Comparison of ENCODE assay signal across 8 mouse cellular contexts in genomic region chr1:119504260-119505062, GRCm38 (mm10). TPM values are rescaled to one million over a fixed set of nuclear protein-coding genes. Genes with fewer than 3 reads are reported as not detected.
DNase-seq lines count a peak whose midpoint lies in the region; ATAC-seq and TF ChIP-seq lines count a peak whose summit lies in the region.

Gene Ralb (minus strand): TSS chr1:119504794.

- WGBS in forebrain, embryonic 16.5 days: under 1% methylated on average over 57 of the region's 57 CpGs
- 1% methylated on average over 57 of the region's 57 CpGs for WGBS in lung, embryonic 14.5 days
- under 1% methylated on average over 57 of the region's 57 CpGs for WGBS in olfactory bulb, adult 2 months
- under 1% methylated on average over 57 of the region's 57 CpGs for WGBS in thymus, adult 2 months

- peaks cover 34% of the 10 kb centered on the region for H3K27me3 ChIP-seq in G1E (ENCODE audit: insufficient read depth, low read length)
- H3K27me3 ChIP-seq in forebrain, embryonic 16.5 days (replicated peaks; ENCODE audit: control insufficient read depth, insufficient read depth, low read length): no peaks in the 10 kb centered on the region
- no peaks in the 10 kb centered on the region for H3K27me3 ChIP-seq in lung, embryonic 14.5 days (ENCODE audit: insufficient read depth, low read length)
- no peaks in the 10 kb centered on the region for H3K27me3 ChIP-seq in thymus, adult 2 months (ENCODE audit: control insufficient read depth, insufficient read depth, low read length)

- H3K9ac ChIP-seq in forebrain, embryonic 16.5 days (replicated peaks; ENCODE audit: low read depth, low read length): peak within 1 kb of the TSS; percentile 68
- H3K9ac ChIP-seq in lung, embryonic 14.5 days: peak within 1 kb of the TSS; percentile 71

- TF ChIP-seq POLR2A in olfactory bulb, adult 2 months (IDR thresholded peaks at IDR 0.05; ENCODE audit: insufficient read depth, low read depth, low read length): peak; percentile 33; the same call in 1 of the 2 replicates
- no peak; the same call in 1 of the 2 replicates for TF ChIP-seq POLR2A in thymus, adult 2 months (IDR thresholded peaks at IDR 0.05; ENCODE audit: control insufficient read depth, extremely low read depth, insufficient read depth, low read length, poor library complexity)

- no peak for TF ChIP-seq CTCF in G1E (IDR thresholded peaks at IDR 0.05; ENCODE audit: low read depth, low read length)
- TF ChIP-seq CTCF in layer of hippocampus, adult 2 months (conservative IDR thresholded peaks at IDR 0.05): 0 out of 2 replicates have a peak, but pooled peaks have one; percentile 5
- no peak for TF ChIP-seq CTCF in lung, embryonic 14.5 days (IDR thresholded peaks at IDR 0.05; ENCODE audit: low read depth)
- TF ChIP-seq CTCF in olfactory bulb, adult 2 months (IDR thresholded peaks at IDR 0.05; ENCODE audit: insufficient read depth, low read depth, low read length): 0 out of 2 replicates have a peak, but pooled peaks have one; percentile 9
- TF ChIP-seq CTCF in thymus, adult 2 months (IDR thresholded peaks at IDR 0.05; ENCODE audit: borderline replicate concordance, control insufficient read depth, extremely low read depth, insufficient read depth, low read length, poor library complexity): peak; percentile 56; the same call in 1 of the 2 replicates

- peak within 1 kb of the TSS; percentile 89 for H3K4me2 ChIP-seq in forebrain, embryonic 16.5 days (ENCODE audit: low read length)
- peak within 1 kb of the TSS; percentile 65 for H3K4me2 ChIP-seq in lung, embryonic 14.5 days

- peak within 1 kb of the TSS; percentile 79 for H3K4me3 ChIP-seq in G1E (ENCODE audit: low read depth, low read length)
- H3K4me3 ChIP-seq in forebrain, embryonic 16.5 days (replicated peaks; ENCODE audit: low read length): peak within 1 kb of the TSS; percentile 67
- peak within 1 kb of the TSS; percentile 94 for H3K4me3 ChIP-seq in layer of hippocampus, adult 2 months
- peak within 1 kb of the TSS; percentile 67 for H3K4me3 ChIP-seq in lung, embryonic 14.5 days (ENCODE audit: low read depth, low read length)
- H3K4me3 ChIP-seq in olfactory bulb, adult 2 months (ENCODE audit: insufficient read depth, low read depth, low read length): peak within 1 kb of the TSS; percentile 93
- peak within 1 kb of the TSS; percentile 78 for H3K4me3 ChIP-seq in thymus, adult 2 months (ENCODE audit: control insufficient read depth, insufficient read depth, low read length)

- H3K4me1 ChIP-seq in G1E (ENCODE audit: insufficient read depth, low read depth, low read length): peaks cover 60% of the 10 kb centered on the region
- H3K4me1 ChIP-seq in forebrain, embryonic 16.5 days (replicated peaks; ENCODE audit: control insufficient read depth, insufficient read depth, low read length): peaks cover 28% of the 10 kb centered on the region
- H3K4me1 ChIP-seq in lung, embryonic 14.5 days (ENCODE audit: insufficient read depth): peaks cover 18% of the 10 kb centered on the region
- peaks cover 33% of the 10 kb centered on the region for H3K4me1 ChIP-seq in olfactory bulb, adult 2 months (ENCODE audit: control insufficient read depth, insufficient read depth, low read length)
- peaks cover 24% of the 10 kb centered on the region for H3K4me1 ChIP-seq in thymus, adult 2 months (replicated peaks; ENCODE audit: control insufficient read depth, insufficient read depth, low read length)

- no peaks in the 10 kb centered on the region for H3K9me3 ChIP-seq in G1E (replicated peaks)
- no peaks in the 10 kb centered on the region for H3K9me3 ChIP-seq in forebrain, embryonic 16.5 days (ENCODE audit: control insufficient read depth, low read length)
- no peaks in the 10 kb centered on the region for H3K9me3 ChIP-seq in lung, embryonic 14.5 days (ENCODE audit: low read depth, low read length)

- intact Hi-C loops in heart, postnatal 36 days (cut with DNase I): no loop called here

- DNase-seq in G1E (ENCODE audit: low spot score): peak; percentile 99
- DNase-seq in cerebellum, adult 18-20 months: peak; percentile 93 to 98
- DNase-seq in heart, postnatal 36 days: peak; percentile 94
- DNase-seq in layer of hippocampus, adult 2 months (ENCODE audit: low spot score in 2 of 2): peak; percentile 93 to 98
- peak; percentile 99 for DNase-seq in lung, embryonic 14.5 days
- peak; percentile 97 for DNase-seq in thymus, adult 2 months

- ATAC-seq in G1E (ENCODE audit: extremely low read depth, insufficient number of reproducible peaks, low FRiP score, poor library complexity, severe bottlenecking): peak; percentile 88
- peak; percentile 99 for ATAC-seq in forebrain, embryonic 16.5 days
- ATAC-seq in lung, embryonic 14.5 days (ENCODE audit: insufficient read depth): peak; percentile 96

- no peak within 1 kb of the TSS for H3K27ac ChIP-seq in forebrain, embryonic 16.5 days (ENCODE audit: low read length)
- H3K27ac ChIP-seq in layer of hippocampus, adult 2 months: peak within 1 kb of the TSS; percentile 89
- peak within 1 kb of the TSS; percentile 78 for H3K27ac ChIP-seq in lung, embryonic 14.5 days (ENCODE audit: low read depth)
- peak within 1 kb of the TSS; percentile 93 for H3K27ac ChIP-seq in olfactory bulb, adult 2 months (ENCODE audit: insufficient read depth, low read depth, low read length)
- no peak within 1 kb of the TSS for H3K27ac ChIP-seq in thymus, adult 2 months (ENCODE audit: control insufficient read depth, insufficient read depth, low read length)

- H3K36me3 ChIP-seq in G1E (replicated peaks): peaks cover 24% of the 10 kb centered on the region
- no peaks in the 10 kb centered on the region for H3K36me3 ChIP-seq in forebrain, embryonic 16.5 days (ENCODE audit: control insufficient read depth, insufficient read depth)
- peaks cover 18% of the 10 kb centered on the region for H3K36me3 ChIP-seq in lung, embryonic 14.5 days (ENCODE audit: insufficient read depth)
- H3K36me3 ChIP-seq in thymus, adult 2 months (ENCODE audit: control insufficient read depth, insufficient read depth, low read length): no peaks in the 10 kb centered on the region

RNA-seq across cellular contexts. Expression of gene Ralb, which starts in this region (rescaled TPM):
- total RNA-seq in G1E (2014; fragmentation: Nextera tagmentation): 37.4 and 39.9 TPM in 2 replicates
- total RNA-seq in G1E (2017): 91.8 and 97.4 TPM in 2 replicates
- 51.5 and 60.5 TPM in 2 replicates for polyA plus RNA-seq in G1E (2012)
- 47.6 and 54.3 TPM in 2 replicates for polyA plus RNA-seq in forebrain, embryonic 16.5 days (2015; fragmentation: Nextera tagmentation; extraction: Ambion mirVana)
- 10 to 100 TPM; 30.9 to 31.1 TPM for total RNA-seq in heart, postnatal 36 days (2021)
- 10 to 100 TPM; 21.0 to 22.0 TPM for total RNA-seq in layer of hippocampus, adult 2 months (2021)
- polyA plus RNA-seq in lung, embryonic 14.5 days (2014; fragmentation: Nextera tagmentation; extraction: Ambion mirVana): 219 and 221 TPM in 2 replicates
- not detected in 2 replicates for polyA plus RNA-seq in olfactory bulb, adult 2 months (2012; ENCODE audit: insufficient read depth, insufficient read length, low replicate concordance, missing spikeins)
- 32.4 and 33.5 TPM in 2 replicates for polyA plus RNA-seq in thymus, adult 2 months (2012; rRNA removed)

Comparison
In these comparisons a context has a peak if more than half of its experiments do, and no peak if none do; other contexts are left out.
1. CTCF ChIP-seq: peak in layer of hippocampus, adult 2 months (single experiment), olfactory bulb, adult 2 months (single experiment) and thymus, adult 2 months (single experiment); none in G1E (single experiment) and lung, embryonic 14.5 days (single experiment).
2. H3K27ac ChIP-seq: peak in layer of hippocampus, adult 2 months (single experiment), lung, embryonic 14.5 days (single experiment) and olfactory bulb, adult 2 months (single experiment); none in forebrain, embryonic 16.5 days (single experiment) and thymus, adult 2 months (single experiment).
3. Peak in every context shown above with its lines, with median percentiles within 50 percentile points of each other: ATAC-seq, DNase-seq and H3K4me3 ChIP-seq.